Mouse (Mus musculus) cerebral cortex, adult 2 months (tissue): Measurements from ENCODE around the gene Vmn1r60.

Experiments used
- whole genome bisulfite sequencing: fragments of 180-500 bp; shearing (Covaris S2); methylation state at CpG from one replicate; pipeline ENCODE4 v1.1.7; 2018; 5-methylcytosine and 5-hydroxymethylcytosine counted together

The Vmn1r60 gene

GRCm38 (mm10) chr7:5547217-5547616 is at the start of gene Vmn1r60:
Gene Vmn1r60 (minus strand): TSS chr7:5547317.
- WGBS, result 83% methylated on average over 1 of the region's 1 CpGs

DNA sequence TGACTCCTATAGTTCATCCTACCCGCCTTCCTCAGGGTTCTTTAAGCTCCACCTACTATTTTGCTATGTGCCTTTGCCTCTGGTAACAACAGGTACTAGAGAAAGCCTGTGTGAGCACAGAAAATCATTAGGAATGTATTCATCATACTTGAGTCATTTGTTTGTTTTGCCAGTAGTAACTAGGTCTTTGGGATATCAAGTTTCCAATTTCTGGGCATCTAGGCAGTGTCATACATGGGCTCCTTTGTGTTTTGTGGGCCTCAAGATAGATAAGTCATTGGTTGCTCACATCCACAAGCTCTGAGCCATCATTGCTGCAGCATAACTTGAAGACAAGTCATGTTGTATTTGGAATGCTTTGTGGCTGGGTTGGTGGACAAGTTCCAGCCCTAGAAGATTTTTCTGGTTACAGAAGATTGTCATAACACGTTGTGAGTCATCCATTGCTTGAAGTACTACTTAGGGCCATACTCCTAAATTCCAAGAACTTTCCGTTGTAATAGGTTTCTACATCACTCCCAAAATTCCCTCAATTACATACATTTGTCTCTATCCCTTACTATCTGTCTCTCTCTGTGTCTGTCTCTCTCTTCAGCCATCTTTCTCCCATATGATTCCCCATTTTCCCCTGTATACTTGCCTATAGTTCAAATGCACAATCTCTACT is 6.2 kb downstream of the Vmn1r60 start:
- WGBS, result 46% methylated on average over 3 of the region's 3 CpGs

GRCm38 (mm10) chr7:5493856-5494255 is 53.3 kb downstream of the Vmn1r60 start, which contains the start of gene Vmn2r28:
Gene Vmn2r28 (minus strand): TSS chr7:5493956.

